Mouse (Mus musculus): ENCODE results near the gene Plekhg2.
A peak's percentile ranks its signal among the peaks of the same experiment; 100 is the strongest.

- TF ChIP-seq POLR2A (IDR thresholded peaks at IDR 0.05; ENCODE audit: insufficient read depth, low read depth, low read length) (peak; percentile 68), CTCF (IDR thresholded peaks at IDR 0.05) (no peak; the same call in 1 of the 2 replicates)
These were observed 60.4 kb downstream of the Plekhg2 start, which contains the start of gene Timm50 for GRCm38 (mm10) chr7:28311926-28312543.
